Mouse (Mus musculus) B cell, adult 2 months (primary cell): ENCODE data around the gene Clip1.

Experiments
- DNase-seq, 2 experiments: peaks; one replicate each; pipeline ENCODE4 v3.0.0; 2022

Clip1 gene

DNA sequence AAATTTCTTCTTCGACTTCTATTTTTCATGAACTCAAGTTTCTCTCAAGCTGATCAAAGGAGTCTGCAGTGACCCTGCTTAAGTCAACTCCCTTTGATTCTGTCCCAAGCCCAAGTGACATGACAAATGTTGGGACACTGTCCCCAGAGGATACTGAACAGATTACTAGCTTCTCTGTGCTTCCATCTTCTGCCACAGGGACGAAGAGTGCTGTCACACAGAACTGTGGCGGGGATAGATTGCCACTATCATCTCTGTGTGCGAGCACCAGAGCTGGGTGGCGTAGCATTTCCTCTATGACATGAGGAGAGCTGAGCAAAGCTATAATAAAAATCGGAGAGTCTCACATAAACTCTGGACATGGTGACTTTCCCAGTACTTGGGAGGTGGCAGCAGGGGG, 82.2 kb downstream of the Clip1 start:
- DNase-seq: no peak

GRCm38 (mm10) chr5:123599319-123599718, 85.1 kb downstream of the Clip1 start:
- DNase-seq: no peak

DNA sequence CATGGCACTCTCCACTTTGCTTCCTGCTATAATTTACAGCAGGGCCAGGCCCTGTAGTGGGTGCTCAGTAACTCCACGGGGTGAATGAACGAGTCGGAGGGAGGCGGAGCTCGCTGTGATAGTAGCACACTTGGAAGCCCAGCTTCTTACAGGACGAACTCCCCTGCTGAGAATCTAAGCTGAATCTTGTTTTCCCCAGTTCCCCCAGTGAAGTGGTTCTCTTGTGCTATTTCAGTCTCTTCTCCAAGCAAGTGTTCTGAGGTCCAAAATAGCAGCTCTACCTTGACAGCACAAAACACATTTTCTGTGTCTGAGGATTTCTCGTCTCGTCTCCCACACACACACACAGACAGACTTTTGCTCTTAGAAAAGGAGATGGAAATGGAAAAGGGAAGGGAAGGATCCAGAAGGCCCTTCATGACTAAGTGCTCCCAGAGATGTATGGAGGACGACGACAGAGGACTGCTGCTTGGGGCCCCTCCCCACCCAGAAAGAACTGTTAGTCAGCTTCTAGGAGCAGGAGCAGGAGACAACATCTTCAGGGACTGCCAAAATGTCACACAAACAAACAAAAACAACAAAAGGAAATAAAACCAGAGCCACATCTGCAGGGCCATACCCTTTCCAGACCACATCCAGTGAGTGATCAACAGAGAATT, 90.7 kb downstream of the Clip1 start:
- DNase-seq: no peak

GRCm38 (mm10) chr5:123580043-123580442, 104.4 kb downstream of the Clip1 start:
- no peak for DNase-seq

GRCm38 (mm10) chr5:123576696-123577095, 107.7 kb downstream of the Clip1 start:
- no peak for DNase-seq

- no peak for DNase-seq
Observed at GRCm38 (mm10) chr5:123573362-123573761, 111.1 kb downstream of the Clip1 start.

- DNase-seq: peak; percentile 98 to 99
Observed at GRCm38 (mm10) chr5:123572357-123573186, 111.8 kb downstream of the Clip1 start, which contains the start of gene Vps33a. Gene Vps33a, minus strand, starts transcription at chr5:123573038.

- no peak for DNase-seq
Observed at GRCm38 (mm10) chr5:123561128-123561527, 123.3 kb downstream of the Clip1 start.

GRCm38 (mm10) chr5:123559588-123559987, 124.8 kb downstream of the Clip1 start:
- no peak for DNase-seq

- DNase-seq: no peak
Observed at GRCm38 (mm10) chr5:123556451-123556850, 128.0 kb downstream of the Clip1 start.

DNA sequence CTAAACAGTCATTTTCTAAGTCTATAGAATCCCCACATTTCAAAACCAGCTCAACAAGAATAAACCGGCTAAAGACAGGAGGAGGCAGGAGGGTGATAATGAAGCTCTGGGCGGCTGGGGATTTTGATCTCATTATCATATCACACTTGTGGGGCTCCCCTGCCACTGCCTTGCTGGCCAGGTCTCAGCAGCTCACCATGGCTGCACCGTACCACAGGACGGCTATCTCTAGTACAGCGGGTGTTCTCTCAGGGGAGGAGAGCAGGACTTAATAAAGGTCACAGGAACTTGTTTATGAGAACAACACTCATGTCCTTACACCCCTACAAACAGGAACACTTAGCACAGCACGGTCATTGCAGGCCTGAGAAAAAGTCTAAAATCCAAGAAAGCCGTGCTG, 128.7 kb downstream of the Clip1 start:
- DNase-seq: no peak

- DNase-seq: no peak
Observed at GRCm38 (mm10) chr5:123533801-123534200, 150.6 kb downstream of the Clip1 start.

DNA sequence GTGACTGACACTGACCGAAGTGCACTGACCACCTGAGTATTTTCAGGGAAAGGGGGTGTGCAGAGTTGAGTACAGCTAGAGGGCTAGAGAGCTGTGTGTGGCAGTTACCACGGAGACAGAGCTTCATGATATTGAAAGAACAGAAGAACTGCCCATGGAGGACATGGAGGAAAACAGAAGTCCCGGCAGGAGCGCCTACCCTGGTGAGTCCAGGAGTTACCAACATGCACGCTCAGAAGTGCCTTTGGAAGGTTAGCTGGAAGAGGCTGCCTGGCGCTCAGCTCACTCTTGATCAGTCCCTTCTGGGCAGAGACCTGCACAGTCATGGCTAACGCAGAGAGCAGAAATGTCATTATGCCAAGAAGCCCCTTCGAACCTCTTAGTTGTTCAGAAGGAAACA, 154.4 kb downstream of the Clip1 start:
- no peak for DNase-seq

GRCm38 (mm10) chr5:123528641-123529040, 155.8 kb downstream of the Clip1 start:
- peak in 1 of 2 experiments; percentile 0 for DNase-seq
